Mouse (Mus musculus) urinary bladder, adult 2 months (tissue): ENCODE measurements around the gene Kin. TPM values are rescaled to one million over a fixed set of nuclear protein-coding genes. Genes with fewer than 3 reads are reported as not detected.

ENCODE experiments used
- DNase-seq: peaks from one replicate; pipeline ENCODE4 v3.0.0; 2022; ENCODE audit warnings: low spot score
- polyA plus RNA-seq: library from polyadenylated mRNA; depleted of rRNA; stranded (reverse); fragments of >200 nt; gene quantifications from 2 replicates; pipeline ENCODE4 v1.2.3, GENCODE M21; 2012; rRNA removed

Kin gene
- 16.3 and 18.8 TPM in 2 replicates for polyA plus RNA-seq

DNA sequence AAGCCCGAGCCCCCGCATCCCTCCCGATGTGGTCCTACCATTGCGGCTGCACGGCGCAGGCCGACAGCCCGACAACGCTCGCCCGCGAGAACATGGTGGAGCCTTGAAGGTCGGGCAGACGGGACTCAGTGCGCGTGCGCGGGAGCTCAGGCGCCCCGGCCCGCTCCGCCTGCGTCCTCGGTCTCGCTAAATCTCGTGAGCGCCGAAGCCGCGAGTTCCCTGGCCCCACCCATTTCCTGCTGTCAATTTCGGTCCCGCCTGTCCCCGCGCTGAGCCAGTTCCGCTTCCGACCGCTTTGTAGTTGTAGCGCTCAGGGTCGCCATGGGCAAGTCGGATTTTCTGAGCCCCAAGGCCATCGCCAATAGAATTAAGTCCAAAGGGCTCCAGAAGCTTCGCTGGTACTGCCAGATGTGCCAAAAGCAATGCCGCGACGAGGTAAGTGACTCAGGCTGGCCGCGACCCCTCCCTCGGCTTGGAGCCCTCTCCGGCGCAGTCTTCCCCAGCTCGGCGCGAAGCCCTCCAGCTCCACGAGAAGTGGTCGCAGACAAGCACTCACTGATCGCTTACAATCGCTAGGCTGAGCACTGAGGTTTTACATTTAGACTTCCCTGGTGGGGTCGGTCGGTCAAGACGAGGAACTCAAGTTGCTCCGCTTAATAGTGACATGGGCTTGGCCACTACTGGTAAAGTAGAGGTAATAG lies at the start of gene Kin, which contains the start of gene Atp5c1:
Gene Kin, plus strand, starts transcription at position 284 of the 701 bp plus-strand sequence.
Gene Atp5c1, minus strand, starts transcription at position 201 of the 701 bp plus-strand sequence.
- peak; percentile 93 for DNase-seq

DNA sequence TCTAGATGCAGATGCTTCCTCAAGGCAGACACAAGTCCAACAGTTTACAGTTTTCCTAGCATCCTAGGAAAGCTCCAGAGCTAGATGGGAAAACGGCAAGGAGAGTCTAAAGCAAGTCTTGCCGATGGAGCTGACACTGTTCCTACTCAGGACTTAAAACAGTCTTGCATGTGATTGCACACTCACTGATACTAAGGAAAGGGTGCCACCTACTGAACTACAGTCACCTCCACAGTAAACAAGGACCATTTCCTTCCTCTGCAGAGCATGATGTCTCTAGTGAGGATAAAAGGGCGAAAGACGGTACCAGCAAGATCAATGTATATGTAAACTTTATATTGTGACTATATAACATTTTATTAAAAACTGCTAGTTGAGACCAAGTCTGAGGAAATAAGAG lies 46.7 kb upstream of the Kin start:
- DNase-seq, result no peak

DNA sequence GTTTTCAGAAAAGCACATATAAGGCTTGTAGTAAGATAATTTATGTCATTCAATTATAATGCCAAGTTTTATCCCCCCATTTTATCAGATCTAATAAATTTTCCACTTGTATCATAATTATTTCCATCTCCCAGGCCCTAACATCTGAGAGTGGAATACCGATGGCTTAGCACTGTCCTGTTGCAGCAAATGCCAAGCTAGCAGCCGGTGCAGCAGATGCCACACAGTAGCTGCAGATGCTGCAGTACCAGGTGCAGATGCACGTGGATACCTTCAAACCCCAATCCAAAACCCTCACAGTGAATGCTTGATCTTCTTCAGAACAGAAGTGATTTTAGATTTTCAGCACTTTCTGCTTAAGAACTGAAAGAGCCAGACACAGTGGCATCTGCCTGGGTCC lies 45.4 kb upstream of the Kin start:
- DNase-seq, result no peak

DNA sequence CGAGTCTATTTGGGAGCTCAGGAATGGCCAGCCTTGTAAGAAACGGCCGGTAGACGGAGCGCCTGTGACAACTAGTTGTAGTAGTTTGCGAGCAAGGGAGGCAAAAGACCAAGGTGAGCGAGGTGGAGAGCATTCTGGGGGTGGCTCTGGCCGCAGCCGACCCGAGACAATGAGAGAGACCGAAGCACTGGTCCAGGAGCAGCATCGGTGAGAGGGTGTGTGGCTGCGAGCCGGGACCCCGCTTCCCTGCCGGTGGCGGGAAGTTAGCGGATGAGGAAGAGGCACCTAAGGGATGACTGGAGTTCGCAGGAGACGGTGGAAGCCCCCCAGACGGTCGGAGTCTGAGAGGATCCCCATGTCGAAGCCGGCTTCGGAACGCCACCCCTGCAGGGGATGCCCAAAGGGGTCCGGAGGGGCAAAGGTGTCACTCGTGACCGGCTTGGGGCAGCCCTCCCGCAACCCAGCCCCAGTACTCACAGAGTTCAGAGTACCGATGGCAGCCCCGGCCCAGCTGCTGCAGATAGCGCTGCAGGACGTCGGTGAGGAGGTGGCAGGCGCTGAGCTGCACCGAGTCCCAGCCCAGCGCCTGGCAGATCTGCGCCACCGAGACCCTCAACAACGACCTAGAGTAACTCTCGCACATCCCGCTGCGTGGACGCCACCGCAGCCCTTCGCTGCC lies 32.5 kb upstream of the Kin start:
- peak; percentile 32 for DNase-seq

DNA sequence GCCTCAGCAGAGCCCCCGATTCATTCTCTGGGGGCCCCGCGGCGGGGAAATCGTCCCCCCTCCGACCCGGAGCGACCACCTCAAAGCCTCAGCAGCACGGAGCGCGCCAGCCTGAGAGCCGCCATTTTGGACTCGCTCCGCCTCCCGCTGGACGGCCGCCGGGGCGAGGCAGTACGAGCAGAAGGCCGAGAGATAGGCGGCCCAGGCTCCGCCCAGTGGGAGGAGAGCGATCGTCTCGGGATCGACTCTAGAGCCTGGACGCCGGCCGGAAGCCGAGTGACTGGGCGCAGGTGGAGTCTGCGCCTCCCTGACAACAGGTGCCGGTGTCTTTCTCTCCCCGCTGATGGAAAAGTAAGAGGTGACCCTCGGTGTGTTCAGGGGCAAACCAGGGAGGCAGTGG lies 31.9 kb upstream of the Kin start, which contains the start of gene Taf3:
Gene Taf3, minus strand, starts transcription at position 136 of the 400 bp plus-strand sequence.
- DNase-seq, result peak; percentile 85

DNA sequence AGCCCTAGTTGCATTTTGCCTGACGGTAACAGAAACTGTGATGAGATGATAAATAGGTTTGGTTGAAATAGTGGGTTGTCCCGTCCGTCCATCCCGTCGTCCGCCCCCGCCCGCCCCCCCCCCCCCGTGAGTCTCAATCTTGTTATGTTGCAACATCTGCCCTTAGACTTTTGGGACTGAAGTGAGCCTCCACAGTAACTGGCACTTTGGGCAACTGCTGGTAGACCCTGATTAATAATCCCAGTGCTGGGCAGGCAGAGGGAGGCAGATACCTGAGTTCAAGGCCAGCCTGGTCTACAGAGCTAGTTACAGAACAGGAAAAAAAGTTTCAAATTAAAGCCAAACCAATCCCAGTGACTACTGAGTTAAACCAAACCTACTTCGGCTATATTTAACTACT lies 30.9 kb upstream of the Kin start:
- DNase-seq, result no peak

DNA sequence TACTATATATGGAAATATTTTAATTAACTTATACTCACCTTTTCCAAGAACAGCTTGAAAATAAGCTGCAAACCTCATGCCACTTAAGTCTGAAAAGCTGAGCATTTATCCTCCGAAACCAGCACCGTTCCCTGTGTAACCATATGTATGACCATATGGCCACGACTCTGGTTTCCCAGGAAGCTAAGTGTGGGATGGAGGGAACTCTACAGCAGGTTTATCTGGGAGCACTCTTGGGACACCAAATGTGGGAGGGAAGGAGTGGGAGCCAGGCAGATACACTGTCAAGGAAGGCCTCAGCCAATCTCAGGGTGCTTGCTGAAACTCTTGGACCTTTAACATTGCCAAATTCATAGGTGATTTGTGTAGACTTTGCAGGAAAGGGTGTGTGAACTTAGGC lies 29.5 kb upstream of the Kin start:
- DNase-seq, result no peak

DNA sequence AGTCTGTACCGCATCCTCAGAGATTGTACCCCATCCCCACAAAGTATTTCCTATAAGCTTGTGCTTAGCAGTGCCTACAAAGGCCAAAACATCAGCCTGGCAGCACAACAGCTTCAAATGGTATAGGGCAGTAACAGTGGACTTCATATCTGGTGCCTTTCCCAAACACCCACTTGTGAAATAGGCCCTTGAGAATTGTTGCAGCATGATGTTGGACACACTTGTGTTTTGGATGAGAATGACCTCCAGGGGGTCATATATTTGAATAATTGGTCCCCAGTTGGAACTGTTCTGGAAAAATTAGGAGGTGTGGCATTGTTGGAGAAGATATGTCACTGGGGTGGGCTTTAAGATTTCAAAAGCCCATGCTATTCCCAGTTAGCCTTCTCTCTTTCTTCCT lies 28.4 kb upstream of the Kin start:
- DNase-seq, result no peak

DNA sequence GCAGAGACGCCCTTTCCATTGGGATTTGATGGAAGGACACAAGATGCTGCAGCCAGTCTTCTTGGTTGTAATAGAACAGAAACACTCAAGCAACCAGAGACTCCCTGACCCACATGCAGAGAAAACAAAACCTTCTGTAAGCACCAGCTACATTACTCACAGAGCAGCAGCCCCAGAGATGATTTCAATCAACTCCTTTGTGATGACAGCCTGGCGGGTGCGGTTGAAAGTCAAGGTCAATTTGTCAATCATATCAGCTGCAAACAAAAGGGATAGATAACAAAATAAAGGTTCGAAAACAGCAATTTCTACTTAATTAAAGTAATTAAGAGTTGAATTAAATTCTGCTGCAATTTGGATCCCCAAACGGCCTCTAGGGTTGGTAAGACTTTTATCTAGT lies 21.6 kb upstream of the Kin start:
- DNase-seq, result no peak

DNA sequence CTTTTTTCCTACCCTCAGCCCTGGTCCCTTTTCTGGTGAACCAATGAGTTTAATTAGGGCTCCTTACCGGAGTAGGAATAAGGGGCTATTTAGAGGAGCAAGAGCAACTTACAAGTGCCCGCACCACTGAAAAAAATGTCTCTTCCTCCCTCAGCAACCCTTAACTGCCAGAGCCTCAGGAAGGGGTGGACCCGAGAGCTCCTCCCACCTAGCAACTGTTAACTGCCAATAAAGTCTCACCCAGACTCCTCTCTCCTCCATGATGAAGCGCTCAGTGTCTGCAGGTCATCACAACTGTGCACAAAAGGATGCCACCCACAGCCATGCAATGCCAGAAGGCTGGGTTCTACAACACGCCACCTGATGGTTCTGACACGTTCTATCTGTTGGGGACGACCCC lies 8.6 kb upstream of the Kin start:
- no peak for DNase-seq

DNA sequence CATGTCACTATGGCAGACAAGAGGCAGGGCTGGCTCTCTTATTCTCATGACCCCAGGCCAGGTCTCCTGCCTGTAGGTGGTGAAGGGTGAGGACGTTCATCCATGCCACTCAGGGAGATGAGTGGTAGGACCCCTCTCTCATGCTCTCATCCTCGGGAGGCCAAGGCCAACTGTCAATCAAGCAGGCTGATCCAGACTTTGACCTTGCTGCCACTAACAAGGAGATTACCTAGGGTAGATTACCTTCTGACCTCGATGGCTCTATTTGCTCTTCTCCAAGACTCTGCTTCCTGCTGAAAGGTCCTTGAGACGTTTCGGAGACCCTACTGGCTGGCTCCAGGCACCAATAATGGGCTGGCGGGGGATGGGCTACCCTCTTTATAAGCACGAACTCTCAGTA lies 5.9 kb upstream of the Kin start:
- DNase-seq, result no peak

DNA sequence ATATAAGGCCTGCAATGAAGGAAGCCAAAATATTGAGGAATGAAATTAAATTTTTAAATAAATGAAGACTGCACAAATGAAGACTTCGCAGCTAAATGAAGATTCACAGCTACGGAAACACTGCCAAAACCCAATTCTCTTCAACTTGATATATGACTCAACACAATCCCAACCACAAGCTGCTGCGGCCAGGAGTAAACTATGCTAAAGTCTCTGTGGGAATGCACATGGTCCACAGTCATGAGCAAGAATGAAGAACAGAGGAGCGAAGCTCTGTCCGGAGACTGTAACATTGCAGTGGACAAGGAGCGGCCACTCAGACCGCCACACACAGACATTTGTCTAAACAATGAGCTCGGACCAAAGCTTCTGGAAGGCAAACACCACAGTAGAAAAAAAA lies 3.7 kb upstream of the Kin start:
- no peak for DNase-seq

DNA sequence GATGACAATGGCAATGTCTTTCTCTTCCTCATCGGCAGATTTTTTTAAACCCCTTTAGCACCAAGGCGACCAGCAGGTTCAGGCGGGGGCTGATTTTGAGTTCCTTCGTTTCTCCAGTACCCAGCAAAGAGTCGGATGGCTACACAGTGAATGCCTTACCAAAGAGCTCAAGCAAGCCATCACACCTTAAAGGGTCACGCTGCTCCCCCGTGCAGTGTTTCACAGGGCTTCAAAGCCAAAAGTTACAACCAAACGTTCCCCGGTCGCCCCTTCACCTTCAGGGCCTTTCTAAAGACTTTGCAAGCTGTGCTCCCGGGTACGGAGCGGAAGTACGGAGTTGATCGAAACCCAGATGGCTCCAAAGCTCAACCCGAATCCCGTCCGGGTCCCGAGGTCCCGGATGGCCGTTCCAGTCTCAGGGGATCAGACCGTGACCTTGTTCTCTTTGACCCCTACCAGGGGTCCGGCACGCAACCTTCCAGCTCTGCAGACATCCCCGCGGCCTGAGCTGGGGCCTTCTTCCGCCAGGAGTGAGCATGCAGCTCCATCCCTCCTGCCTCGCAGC lies 566 bp upstream of the Kin start:
- no peak for DNase-seq

DNA sequence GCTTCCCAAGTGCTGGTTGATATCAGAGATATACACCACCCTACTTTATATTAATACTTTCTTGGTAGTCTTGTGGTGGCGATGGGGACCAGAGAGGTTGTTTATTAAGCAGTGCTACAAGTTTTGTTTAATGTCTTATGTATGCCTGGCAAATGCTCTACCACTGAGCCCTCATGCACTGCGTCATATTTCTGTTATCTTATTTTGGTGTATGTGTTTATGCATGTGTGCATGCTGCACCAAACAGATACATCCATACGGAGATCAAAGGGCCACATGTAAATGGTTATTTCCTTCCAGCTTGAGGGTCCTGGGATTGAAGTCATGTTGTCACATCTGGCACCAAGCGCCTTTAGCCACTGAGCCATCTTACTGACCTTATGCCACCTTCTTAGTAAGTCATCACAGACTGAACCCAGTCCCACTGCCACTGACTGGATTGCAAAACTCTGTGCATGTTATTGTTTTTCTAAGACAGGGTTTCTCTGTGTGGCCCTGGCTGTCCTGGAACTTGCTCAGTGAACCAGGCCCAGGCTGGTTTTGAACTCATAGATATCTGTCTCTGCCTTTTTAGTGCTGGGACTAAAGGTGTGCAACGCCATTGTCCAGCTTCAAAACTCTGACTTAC lies 1.2 kb downstream of the Kin start:
- DNase-seq, result no peak

DNA sequence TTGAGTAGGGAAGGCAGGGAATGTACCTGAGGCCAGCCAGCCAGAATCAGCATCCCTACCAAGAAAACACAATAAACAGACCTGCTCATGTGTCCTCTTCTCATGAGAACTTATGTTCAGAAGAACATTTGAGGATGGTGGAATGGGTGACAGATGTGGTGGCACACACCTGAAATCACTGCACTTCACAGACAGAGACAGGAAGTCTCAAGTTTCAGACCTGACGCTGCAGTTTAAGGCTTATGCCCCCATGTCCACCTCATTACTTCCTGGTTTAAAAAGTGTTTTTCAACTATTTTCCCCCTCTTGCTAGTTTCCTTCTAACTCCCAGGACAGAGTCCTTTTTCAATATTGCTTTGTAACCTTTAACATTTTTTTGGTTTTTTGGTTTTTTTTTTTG lies 2.3 kb downstream of the Kin start:
- no peak for DNase-seq

DNA sequence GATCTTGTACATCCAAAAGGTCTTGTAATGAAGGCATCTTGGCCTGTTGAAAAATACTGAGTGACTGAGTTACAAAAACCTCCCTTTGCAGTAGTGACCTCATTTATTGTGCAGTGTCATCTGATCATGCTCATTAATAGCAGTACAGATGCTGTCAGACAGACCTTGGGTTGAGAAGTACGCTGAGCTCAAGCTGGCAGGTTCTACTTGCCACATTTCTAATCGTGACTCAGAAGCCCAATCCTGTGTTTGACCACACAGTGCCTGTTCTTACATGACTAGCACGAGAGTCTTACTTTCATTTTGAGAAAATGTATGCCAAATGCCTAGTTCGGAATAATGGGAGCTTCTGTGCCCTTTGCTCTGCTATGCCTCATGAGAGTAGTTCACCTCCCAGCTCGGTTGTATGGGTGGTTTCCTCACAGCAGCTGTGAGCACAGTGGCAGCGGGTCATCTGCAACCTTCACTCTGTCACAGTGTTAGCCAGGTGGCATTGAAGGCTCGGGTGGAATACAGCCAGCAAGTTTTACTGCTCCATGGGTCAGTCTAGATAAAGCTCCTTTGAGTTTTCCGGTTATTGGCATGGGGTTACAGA lies 7.0 kb downstream of the Kin start:
- no peak for DNase-seq

DNA sequence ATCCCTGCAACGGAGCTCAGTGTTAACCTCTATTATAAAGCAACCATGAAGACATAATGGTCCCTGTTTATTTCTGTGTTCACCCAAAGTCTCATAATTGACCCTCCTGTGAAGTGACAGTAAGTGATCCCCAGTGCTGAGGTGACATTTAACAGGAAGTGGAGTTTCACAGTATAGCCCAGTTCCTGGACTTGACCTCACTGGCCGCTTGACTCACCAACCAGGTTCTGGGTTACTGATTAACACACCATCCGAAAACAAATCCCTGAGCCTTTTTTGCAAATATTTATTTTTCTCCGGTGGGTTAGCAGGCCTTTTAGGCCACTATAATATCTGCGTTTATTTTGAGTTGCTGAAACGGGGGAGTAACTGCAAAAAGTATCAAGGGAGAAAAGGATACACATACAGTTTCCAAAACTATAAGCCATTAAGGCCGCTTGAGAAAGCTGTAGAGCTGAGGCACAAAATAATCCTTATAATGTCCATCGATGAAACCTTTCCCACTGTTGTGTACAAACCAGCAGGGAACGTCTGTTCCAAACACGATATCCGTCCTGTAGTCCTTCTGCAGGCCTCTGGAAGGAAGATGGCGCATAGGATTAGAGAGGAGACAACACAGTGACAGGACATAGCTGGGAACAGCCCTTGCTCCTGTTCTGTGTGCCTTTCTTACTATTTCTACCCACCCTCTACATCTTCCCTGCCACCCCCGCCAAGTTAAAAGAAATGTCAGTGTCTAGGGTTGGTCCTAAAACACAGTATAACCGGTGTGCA lies 14.1 kb downstream of the Kin start:
- no peak for DNase-seq

DNA sequence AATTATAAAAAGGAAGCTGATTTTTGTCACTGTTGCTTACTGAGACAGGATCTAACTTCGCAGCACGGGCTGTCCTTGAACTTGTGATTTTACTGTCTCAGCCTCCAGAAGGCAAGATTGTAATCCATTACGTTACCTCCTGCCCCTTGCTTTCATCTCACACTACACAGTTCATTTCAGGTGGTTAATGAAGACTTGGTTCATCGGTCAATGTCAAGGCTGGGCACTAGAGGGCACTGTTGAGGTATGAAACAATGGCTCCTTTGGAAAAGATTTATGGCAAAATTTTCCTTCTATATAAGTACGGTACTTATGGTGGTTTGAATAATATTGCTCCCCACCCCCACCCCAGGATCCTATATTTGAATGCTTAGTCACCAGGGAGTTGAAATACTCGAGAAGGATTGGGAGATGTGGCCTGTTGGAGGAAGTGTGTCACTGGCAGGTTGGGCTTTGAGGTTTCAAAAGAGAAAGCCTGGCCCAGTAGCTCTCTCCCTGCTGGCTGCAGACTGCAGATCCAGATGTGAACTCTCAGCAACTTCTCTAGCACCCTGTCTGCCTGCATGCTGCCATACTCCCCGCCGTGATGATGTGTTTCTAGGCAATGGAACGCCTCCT lies 18.3 kb downstream of the Kin start:
- DNase-seq, result no peak

DNA sequence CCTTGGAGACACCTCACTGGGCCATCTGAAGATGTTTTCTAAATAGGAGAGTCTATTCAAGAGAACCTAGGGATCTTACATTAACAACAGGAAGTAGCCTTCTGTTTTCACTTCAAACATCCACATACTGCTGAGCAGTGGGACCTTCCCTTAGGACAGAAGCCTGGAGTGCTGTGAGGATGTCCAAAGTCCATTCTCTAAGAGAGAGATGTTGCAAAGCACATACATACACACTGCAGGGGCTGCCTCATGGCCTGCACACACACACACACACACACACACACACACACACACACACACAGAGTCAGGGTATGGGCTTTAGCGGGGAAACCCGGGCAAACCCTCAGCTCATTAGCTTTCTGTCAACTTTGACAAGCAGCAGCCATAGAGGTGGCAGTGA lies 20.1 kb downstream of the Kin start:
- no peak for DNase-seq

DNA sequence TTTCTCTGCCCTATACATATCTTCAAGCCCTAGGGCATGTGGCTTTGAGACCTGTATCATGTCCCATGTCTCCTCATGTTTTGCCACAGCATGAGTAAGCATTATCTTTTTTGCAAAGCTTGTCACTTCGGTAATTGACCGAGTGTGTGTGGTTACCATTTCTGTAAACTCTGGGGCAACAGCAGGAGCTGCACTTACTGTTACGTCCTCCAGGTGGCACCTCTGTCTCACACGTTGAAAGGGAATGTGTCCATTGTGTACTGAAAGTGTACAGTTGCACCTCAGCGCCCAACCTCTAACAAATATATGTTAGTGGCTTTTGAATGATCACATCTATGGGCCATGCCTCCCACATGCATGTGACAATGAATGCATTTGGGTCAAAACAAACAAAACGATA lies 20.8 kb downstream of the Kin start:
- DNase-seq, result no peak

DNA sequence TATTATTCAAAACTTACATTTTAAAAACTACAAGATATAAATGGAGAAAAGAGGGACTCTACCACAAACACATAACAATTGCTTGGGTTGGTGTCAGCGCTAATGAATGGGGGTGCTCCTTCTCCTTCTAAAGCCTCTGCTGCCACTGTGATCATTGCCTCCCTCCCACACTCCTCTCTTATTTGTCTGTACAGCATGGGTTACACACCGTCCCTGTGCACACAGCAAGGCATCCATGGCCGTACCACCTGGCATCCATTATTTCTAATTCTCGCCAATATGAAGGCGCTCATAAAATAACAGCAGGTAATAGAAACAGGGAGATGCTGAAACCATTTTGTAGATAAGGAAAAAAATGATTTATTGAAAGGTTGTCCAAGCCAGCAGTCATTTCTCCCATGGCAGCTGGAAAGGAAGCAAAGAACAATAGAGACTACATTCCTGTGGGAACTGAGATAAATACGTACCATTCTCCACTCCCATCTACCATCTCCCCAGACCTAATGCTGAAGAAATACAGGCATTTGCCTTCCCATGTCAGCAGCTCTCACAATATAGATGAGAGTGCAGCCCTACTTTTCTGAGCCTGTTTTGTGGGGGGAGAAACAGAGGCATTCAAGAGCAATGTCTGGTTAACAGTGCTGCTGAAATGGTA lies 28.3 kb downstream of the Kin start:
- no peak for DNase-seq
